Mouse (Mus musculus) kidney, postnatal 0 days (tissue): ENCODE measurements around the gene Phox2a. TPM values are rescaled to one million over a fixed set of nuclear protein-coding genes. Genes with fewer than 3 reads are reported as not detected.

Experiments used
- ATAC-seq: fragments of 200-750 bp; cut with Nextera tagmentation; replicated peaks from 2 replicates; pipeline ENCODE4 v1.8.0; 2017; ENCODE audit warnings: low read depth, moderate number of reproducible peaks, moderate TSS enrichment, moderate library complexity; ENCODE audit not compliant: low FRiP score
- DNase-seq: peaks from one replicate; pipeline ENCODE4 v3.0.0-alpha.2; 2016; ENCODE audit warnings: low spot score
- H3K27ac ChIP-seq: fragments of 300-500 bp; sonication (generic); 2 replicates; pipeline ENCODE4 v1.5.1; 2014; ENCODE audit warnings: mild to moderate bottlenecking
- H3K27me3 ChIP-seq: fragments of 300-500 bp; sonication (generic); 2 replicates; pipeline ENCODE4 v1.6.1; 2014; ENCODE audit warnings: low read length, mixed read lengths; ENCODE audit not compliant: insufficient read depth
- H3K36me3 ChIP-seq: fragments of 300-500 bp; sonication (generic); 2 replicates; pipeline ENCODE4 v1.6.1; 2014; ENCODE audit warnings: low read length, mixed read lengths; ENCODE audit not compliant: insufficient read depth
- H3K4me1 ChIP-seq: fragments of 300-500 bp; sonication (generic); replicated peaks from 2 replicates; pipeline ENCODE4 v1.6.1; 2014; ENCODE audit warnings: antibody characterized with exemption, low read length, mixed read lengths; ENCODE audit not compliant: insufficient read depth
- H3K4me2 ChIP-seq: fragments of 300-500 bp; sonication (generic); 2 replicates; pipeline ENCODE4 v1.6.1; 2014; ENCODE audit warnings: mild to moderate bottlenecking, low read length, moderate library complexity, mixed read lengths
- H3K4me3 ChIP-seq: fragments of 300-500 bp; sonication (generic); replicated peaks from 2 replicates; pipeline ENCODE4 v1.5.1; 2014; ENCODE audit warnings: low read depth, low read length
- H3K9ac ChIP-seq: fragments of 300-500 bp; sonication (generic); 2 replicates; pipeline ENCODE4 v1.6.1; 2014; ENCODE audit warnings: low read depth, low read length
- H3K9me3 ChIP-seq: fragments of 300-500 bp; sonication (generic); replicated peaks from 2 replicates; pipeline ENCODE4 v1.6.1; 2016; ENCODE audit warnings: low read length, inconsistent platforms, mixed read lengths
- CTCF ChIP-seq: IDR thresholded peaks from 2 replicates; pipeline ENCODE4 v1.5.1; 2016; ENCODE audit warnings: antibody characterized with exemption, low read depth, mild to moderate bottlenecking, moderate library complexity
- WGBS: fragments of 180-500 bp; shearing (Covaris S2); extraction: QIAGEN DNeasy Blood & Tissue Kit; methylation state at CpG from one replicate; pipeline ENCODE4 v1.1.7; 2014; 5-methylcytosine and 5-hydroxymethylcytosine counted together
- polyA plus RNA-seq: library from polyadenylated mRNA; unstranded; fragments of >200 nt; fragmentation: Nextera tagmentation; extraction: Ambion mirVana; gene quantifications from 2 replicates; pipeline ENCODE4 v1.2.1, GENCODE M21; 2015

Phox2a gene
- polyA plus RNA-seq, 1 experiment from 2014 or later, result 0.13 TPM

DNA sequence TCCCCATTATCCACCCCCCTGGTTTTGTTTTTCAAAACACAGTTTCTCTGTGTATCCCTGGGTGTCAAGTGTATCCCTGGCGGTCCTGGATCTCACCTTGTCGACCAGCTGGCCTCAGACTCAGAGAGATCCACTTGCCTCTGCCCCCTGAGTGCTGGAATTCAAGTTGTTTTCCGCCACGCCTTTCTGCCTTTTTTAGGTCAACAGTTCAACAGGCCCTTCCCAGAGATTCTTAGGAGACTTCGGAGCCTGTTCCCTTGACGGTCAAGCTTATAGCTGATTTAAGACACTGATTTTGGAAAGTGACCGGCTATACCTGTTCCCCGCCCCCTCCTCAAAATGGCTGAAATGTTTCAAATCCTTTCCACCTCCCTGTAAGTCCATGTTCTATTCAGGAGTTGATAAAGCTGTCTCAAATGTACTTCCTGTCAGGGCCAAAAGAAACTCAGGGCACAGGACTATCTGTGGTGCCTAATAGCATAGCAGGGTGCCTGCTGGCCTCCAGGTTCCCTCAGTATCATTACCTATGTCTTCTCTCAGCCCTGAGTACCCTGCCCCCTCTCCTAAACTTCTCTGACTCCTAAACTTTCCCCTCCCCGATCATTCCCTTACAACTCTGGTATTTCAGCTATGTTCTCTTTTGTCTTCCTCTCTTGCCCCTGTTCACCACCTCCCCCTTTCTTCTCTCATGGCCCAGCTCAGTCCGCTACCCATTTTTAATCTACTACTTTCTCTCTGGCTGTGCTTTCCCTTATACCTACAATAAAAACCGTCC, 48.6 kb downstream of the Phox2a start:
- Histone ChIP-seq H3K4me3 (no peak overlapping the region), H3K4me2 (no peak overlapping the region), H3K9ac (no peak overlapping the region), H3K27me3 (no peaks in the 10 kb centered on the region), H3K4me1 (peaks cover 12% of the 10 kb centered on the region; the same call in 1 of the 2 replicates), H3K9me3 (no peaks in the 10 kb centered on the region), H3K27ac (no peak overlapping the region), H3K36me3 (no peaks in the 10 kb centered on the region)
- WGBS, result 85% methylated on average over 11 of the region's 11 CpGs
- no peak for TF ChIP-seq CTCF
- ATAC-seq (no peak), DNase-seq (no peak)

DNA sequence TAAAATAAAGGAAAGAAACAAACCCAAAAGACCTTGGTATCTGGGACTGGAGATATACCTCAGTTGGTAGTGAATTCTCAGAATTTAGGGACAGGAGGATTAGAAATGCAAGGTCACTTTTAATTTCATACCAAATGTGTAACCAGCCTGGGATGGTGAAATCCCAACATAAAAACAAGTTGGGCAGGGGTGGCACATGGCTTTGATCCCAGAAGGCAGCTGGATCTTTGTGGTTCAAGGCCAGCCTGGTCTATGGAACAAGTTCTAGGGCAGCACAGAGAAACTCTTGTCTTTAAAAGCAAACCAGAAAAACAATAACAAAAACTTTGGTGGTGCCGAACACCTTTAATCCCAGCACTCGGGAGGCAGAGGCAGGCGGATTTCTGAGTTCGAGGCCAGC, 49.4 kb downstream of the Phox2a start:
- Histone ChIP-seq H3K36me3 (no peaks in the 10 kb centered on the region), H3K9me3 (no peaks in the 10 kb centered on the region), H3K4me1 (peaks cover 12% of the 10 kb centered on the region; the same call in 1 of the 2 replicates), H3K4me2 (no peak overlapping the region), H3K27me3 (no peaks in the 10 kb centered on the region), H3K9ac (no peak overlapping the region), H3K4me3 (no peak overlapping the region), H3K27ac (no peak overlapping the region)
- no peak for DNase-seq
- WGBS, result 99% methylated on average over 4 of the region's 4 CpGs
- TF ChIP-seq CTCF, result no peak
- ATAC-seq, result no peak

DNA sequence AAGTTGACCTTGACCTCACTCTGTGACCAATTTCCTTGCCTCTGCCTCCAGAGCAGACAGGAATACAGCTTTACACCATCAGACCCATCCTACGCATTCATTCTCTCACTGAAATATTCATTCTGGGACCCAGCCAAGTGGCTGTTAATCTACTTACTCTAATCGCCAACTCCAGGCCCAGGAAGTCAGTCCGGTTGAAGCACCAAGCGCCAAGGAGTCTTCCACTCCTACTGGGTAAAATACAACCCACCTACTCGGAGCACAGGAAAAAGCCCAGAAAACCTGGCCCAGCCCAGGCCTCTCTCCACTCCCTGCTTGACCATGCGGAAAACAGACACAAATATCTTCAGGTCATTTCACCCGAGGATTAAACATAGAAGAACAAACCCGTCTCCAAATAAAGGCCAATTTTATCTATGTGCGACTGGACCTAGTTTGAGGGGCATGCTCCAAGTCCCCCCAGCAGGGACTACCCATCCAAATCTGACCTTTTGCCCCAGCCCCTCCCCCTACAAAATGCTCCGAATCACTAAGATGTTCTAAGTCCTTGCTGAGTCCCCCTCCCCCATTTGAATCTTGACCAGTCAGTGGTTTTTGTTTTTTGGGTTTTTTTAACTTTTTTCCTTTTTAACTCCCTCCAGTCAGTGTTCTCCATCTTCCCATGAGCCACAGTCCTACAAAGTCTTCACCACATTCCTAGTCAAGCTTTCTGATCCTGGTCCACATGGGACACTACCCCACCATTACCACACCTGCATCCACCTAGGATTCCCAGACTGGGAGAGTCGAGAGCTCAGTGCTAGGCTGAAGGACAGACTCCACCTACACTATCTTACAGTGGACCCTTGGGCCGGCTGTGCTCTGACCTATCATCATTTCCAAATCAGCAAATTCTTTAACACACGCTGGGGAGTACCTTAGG, 50.4 kb downstream of the Phox2a start:
- ATAC-seq, result peak; percentile 60
- Histone ChIP-seq H3K4me3 (no peak overlapping the region), H3K27me3 (no peaks in the 10 kb centered on the region), H3K4me1 (peaks cover 12% of the 10 kb centered on the region; the same call in 1 of the 2 replicates), H3K27ac (peak overlapping the region; percentile 70), H3K4me2 (peak overlapping the region; percentile 11), H3K9me3 (no peaks in the 10 kb centered on the region), H3K36me3 (no peaks in the 10 kb centered on the region), H3K9ac (no peak overlapping the region)
- no peak for TF ChIP-seq CTCF
- DNase-seq, result peak; percentile 84
- 34% methylated on average over 13 of the region's 13 CpGs for WGBS

DNA sequence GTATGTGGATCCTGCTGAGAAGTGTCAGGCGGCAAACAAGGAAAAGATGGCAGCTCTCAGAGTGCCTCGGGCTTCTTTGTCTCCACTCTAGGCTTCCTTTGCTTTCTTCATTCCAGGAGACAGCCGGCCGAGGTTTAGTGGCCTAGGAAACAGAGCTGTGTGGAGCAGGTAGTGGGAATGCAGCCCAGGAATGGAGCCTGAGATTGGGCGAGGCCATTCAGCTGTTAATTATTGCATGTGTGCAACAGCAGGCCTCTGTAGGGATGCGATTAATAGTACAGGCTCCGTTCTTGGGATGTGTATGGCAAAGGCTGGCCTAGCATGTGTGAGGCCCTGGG, 51.0 kb downstream of the Phox2a start:
- no peaks in the 10 kb centered on the region for H3K36me3 ChIP-seq
- ATAC-seq, result peak; percentile 50; the same call in 1 of the 2 replicates
- peak overlapping the region; percentile 70; the same call in 1 of the 2 replicates for H3K27ac ChIP-seq
- H3K4me3 ChIP-seq, result no peak overlapping the region
- H3K4me1 ChIP-seq, result peaks cover 12% of the 10 kb centered on the region; the same call in 1 of the 2 replicates
- H3K9ac ChIP-seq, result no peak overlapping the region
- H3K27me3 ChIP-seq, result no peaks in the 10 kb centered on the region
- H3K9me3 ChIP-seq, result no peaks in the 10 kb centered on the region
- TF ChIP-seq CTCF, result no peak
- DNase-seq, result no peak
- WGBS, result 59% methylated on average over 7 of the region's 7 CpGs
- H3K4me2 ChIP-seq, result no peak overlapping the region; the same call in 1 of the 2 replicates

DNA sequence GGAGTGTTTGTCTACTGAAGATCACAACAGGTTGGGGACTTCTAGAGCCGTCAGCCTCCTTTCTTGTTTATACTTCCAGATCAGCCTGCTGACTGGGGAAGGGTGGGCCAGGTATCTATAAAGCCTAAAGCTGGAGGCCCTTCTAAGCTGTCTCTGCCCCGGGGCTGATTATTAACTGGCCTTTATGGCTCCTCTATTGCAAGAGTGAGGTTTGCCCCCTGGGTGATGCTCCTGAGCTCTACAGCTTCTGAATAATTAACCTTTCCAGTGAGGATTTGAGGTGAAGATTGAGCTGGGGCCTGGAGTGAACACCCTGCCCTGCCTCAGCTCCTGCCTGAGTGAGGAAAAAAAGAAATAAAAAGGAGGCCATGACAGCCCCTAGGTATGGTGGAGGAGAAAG, 52.5 kb downstream of the Phox2a start, which contains the start of gene Folr1:
Gene Folr1, minus strand, starts transcription at position 160 of the 400 bp plus-strand sequence.
- H3K27ac ChIP-seq, result peak within 1 kb of the TSS; percentile 70
- TF ChIP-seq CTCF, result no peak
- H3K9ac ChIP-seq, result 0 out of 2 replicates have a peak within 1 kb of the TSS, but pooled peaks have one; percentile 27
- H3K9me3 ChIP-seq, result no peaks in the 10 kb centered on the region
- 43% methylated on average over 2 of the region's 2 CpGs for WGBS
- peak within 1 kb of the TSS; percentile 1; the same call in 1 of the 2 replicates for H3K4me2 ChIP-seq
- peaks cover 12% of the 10 kb centered on the region; the same call in 1 of the 2 replicates for H3K4me1 ChIP-seq
- H3K36me3 ChIP-seq, result no peaks in the 10 kb centered on the region
- H3K4me3 ChIP-seq, result no peak within 1 kb of the TSS; the same call in 1 of the 2 replicates
- DNase-seq (peak; percentile 33), ATAC-seq (peak; percentile 75)
- H3K27me3 ChIP-seq, result no peaks in the 10 kb centered on the region

DNA sequence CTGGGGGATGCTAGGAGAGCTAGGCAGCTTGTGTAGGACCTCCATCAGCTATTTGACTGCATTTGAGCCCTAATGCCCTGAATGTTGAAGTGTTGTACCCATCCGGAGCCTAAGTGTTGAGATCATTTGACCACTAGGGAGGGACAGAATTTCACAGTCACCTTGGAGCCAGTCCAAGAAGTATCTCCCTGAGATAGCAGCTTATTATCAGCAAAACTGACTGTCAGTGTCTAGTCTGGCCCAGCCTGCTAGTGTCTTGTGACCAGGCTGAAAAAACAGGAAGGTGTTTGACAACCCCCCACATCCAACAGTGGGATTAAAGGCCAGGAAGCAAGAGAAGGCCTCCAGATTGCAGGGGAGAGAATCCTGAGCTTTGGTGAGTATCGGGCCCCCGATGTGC, 53.2 kb downstream of the Phox2a start:
- ATAC-seq (no peak), DNase-seq (no peak)
- no peak overlapping the region for H3K4me3 ChIP-seq
- H3K27ac ChIP-seq, result peak overlapping the region; percentile 70
- WGBS, result 82% methylated on average over 3 of the region's 3 CpGs
- no peak overlapping the region for H3K9ac ChIP-seq
- no peak for TF ChIP-seq CTCF
- H3K27me3 ChIP-seq, result no peaks in the 10 kb centered on the region
- no peak overlapping the region for H3K4me2 ChIP-seq
- no peaks in the 10 kb centered on the region for H3K36me3 ChIP-seq
- H3K9me3 ChIP-seq, result no peaks in the 10 kb centered on the region
- H3K4me1 ChIP-seq, result peaks cover 12% of the 10 kb centered on the region; the same call in 1 of the 2 replicates

Other genes starting within 250 kb of the Phox2a start
- not detected in 2 replicates for gene Art2b, start 232.7 kb upstream of the Phox2a start, polyA plus RNA-seq
- 34.6 and 39.0 TPM in 2 replicates for gene Clpb, start 154.7 kb upstream of the Phox2a start, polyA plus RNA-seq
- gene Inppl1, start 19.9 kb downstream of the Phox2a start, polyA plus RNA-seq, result 34.5 and 35.6 TPM in 2 replicates
- 1.1 and 1.4 TPM in 2 replicates for gene Folr2, start 38.9 kb downstream of the Phox2a start, polyA plus RNA-seq
- 47.2 and 50.2 TPM in 2 replicates for gene Anapc15, start 45.4 kb downstream of the Phox2a start, polyA plus RNA-seq
- gene Folr1, start 52.5 kb downstream of the Phox2a start, polyA plus RNA-seq, result 164 and 166 TPM in 2 replicates
- gene Lamtor1, start 87.6 kb downstream of the Phox2a start, polyA plus RNA-seq, result 164 and 165 TPM in 2 replicates
- 0.13 and 0.34 TPM in 2 replicates for gene Tomt, start 88.0 kb downstream of the Phox2a start, polyA plus RNA-seq
- gene Lrrc51, start 115.6 kb downstream of the Phox2a start, polyA plus RNA-seq, result 9.6 and 11.4 TPM in 2 replicates
- 41.7 and 45.9 TPM in 2 replicates for gene Numa1, start 115.8 kb downstream of the Phox2a start, polyA plus RNA-seq
- gene Il18bp, start 200.4 kb downstream of the Phox2a start, polyA plus RNA-seq, result 2.0 and 2.1 TPM in 2 replicates
- gene Rnf121, start 247.2 kb downstream of the Phox2a start, polyA plus RNA-seq, result 24.8 and 25.5 TPM in 2 replicates
- gene Xndc1, start 247.2 kb downstream of the Phox2a start, polyA plus RNA-seq, result 12.6 and 16.4 TPM in 2 replicates
- 0.45 and 0.50 TPM in 2 replicates for gene Xntrpc, start 247.4 kb downstream of the Phox2a start, polyA plus RNA-seq